Mouse (Mus musculus): Measurements from ENCODE around the gene Slc4a10.
A peak's percentile ranks its signal among the peaks of the same experiment; 100 is the strongest.
"Not testable (repeated sequence)": the region's sequence is repeated elsewhere in the genome, so short reads cannot be mapped to it uniquely, and the experiment has no call there.

Slc4a10 gene

DNA sequence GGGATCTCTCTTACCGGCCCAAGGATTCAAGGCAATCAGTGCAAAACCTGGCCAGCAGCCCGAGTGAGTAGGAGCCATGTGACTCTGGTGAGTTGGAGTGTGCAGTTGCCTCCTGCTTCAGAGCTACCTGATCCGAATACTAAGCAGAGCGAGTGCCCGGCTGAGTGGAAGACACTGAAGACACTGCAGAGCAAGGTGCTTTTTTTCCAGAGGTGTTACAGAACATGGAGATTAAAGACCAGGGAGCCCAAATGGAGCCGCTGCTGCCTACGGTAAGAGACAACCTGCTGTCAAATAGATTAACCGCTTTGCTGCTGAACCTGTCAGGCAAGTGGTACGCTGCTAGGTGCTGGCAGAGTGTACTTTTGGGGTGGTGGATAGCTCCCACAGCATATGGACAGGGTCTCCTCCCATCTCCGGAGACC, at the start of gene Slc4a10:
Gene Slc4a10, plus strand, starts transcription at position 42 of the 425 bp plus-strand sequence.
- peak; percentile 21 for DNase-seq (ENCODE audit: low read depth, low spot score)

DNA sequence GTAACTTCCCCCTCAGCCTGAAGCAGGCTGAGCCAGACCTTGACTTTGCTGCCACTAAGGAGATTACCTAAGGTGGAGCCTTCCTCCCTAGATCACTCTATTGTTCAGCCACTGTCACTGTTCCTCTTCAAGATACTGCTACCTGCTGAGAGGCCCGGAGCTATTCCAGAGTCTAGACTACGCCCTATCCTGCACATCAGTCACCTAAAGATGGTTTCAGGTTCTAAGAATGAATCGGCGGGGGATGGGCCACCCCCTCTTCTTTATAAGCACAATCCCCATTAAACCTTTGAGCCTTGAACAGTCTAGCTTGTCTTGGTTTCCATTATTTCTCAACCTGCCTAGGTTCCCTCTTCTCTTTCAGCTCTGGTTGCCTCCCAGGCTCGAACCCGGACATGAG, 45.0 kb upstream of the Slc4a10 start:
- DNase-seq (ENCODE audit: low read depth, low spot score) = not testable (repeated sequence)

DNA sequence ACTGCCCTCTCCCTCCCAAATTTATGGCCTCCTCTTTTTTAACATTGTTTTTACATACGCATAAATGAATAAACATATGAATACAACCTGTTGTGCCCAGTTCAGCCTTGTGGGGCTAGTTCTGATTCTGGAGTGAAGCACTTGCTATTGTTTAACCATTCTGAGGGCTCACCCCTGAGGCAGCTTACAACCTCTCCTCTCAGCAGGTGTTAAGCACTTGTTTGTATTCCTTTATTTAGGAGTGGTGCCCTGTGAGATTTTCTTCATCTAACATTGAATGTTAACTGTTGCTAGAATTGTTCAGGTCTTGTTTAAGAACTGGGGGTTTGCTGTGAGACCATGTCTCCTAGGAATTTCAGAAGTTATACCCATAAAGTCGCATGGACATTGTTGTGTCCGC, 28.1 kb upstream of the Slc4a10 start:
- no peak for DNase-seq (ENCODE audit: low read depth, low spot score)

DNA sequence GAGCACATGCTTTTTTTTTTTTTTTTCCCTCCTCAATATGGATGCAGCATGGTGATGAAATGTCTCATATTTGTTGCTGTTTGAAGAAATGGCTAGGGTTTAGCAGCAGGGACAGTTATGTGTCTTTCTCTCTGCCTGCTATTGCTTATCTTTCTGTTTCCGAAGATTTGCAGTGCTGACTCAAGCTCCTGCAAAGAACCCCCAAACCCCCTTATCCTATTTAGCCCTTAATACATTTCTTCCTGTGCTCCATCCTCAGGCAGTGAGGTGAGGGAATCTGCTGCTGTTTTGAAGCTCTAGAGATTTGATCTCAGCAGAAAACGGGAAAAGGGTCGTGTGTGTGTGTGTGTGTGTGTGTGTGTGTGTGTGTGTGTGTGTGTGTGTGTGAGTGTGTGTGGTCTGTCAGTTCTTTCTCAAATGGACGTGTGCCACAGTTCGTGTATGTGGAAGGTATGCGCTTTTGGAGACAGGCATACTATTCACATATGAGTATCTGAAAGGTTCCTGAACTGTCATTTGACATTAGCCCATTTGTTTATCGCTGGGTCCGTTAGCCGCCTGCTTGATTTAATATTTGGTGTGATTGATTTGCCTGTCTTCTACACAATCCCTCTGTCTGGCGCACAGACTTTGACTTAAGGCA, 720 bp downstream of the Slc4a10 start:
- peak; percentile 31 for DNase-seq (ENCODE audit: low read depth, low spot score)

DNA sequence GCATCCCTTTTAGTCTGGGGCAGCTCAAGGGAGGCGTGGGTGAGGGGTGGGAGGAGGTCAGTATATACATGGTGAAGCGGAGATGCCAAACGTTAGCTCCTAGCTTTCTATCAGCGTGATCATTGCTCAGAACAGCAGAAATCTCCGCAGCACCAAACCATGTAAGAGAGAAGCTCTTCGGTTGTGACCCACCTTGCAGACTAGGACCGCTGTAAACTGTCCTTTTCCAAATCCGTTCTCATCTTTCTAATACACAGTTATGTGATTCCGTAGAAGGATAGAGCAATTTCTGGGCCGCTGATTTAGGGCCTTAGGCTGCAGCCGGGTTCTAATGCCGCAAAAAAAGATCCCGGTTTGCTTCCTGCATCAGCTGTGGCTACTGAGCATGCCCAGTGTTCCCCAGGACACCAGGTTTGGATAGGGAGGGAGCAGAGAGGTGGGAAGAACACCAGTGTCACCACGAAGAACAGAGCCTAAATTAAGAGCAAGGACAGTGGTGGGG, 1.3 kb downstream of the Slc4a10 start:
- DNase-seq (ENCODE audit: low read depth, low spot score) = peak; percentile 57

DNA sequence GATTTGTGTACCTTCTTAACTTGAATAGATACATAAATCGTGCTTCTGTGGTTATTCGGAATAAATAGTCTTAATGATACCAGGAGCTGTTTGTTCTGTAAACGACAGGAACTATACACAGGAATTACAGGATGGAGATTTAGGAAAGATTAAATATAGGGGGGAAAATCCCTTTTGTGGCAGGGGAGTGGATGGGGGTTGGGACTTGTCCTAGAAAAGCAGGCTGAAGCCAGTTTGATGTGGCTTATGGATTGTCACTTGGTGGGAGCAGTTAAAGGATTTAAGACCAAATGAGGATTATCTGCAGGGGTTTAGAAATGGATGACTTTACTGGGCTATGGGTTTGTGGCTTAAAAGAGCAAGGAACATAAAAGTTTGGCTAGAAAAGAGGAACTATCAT, 1.9 kb downstream of the Slc4a10 start:
- DNase-seq (ENCODE audit: low read depth, low spot score) = peak; percentile 1

DNA sequence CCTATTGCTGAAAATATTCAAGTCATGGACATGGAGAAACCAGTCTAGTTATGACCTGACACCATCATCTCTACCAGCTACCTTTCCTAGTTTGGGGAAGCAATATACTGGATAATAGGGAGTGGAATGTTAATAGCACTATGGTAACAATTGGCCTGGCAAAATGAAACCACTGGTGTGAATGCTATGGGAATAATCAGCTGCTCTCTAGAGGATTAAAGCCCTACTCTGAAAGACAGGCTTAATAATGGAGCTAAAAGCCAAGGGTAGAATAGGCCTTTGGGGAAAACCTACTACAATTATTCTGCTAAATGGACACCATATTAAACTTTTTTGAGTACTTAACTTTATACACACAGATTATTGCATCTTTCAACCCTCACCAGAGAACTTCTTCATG, 30.2 kb downstream of the Slc4a10 start:
- DNase-seq (ENCODE audit: low read depth, low spot score) = no peak

DNA sequence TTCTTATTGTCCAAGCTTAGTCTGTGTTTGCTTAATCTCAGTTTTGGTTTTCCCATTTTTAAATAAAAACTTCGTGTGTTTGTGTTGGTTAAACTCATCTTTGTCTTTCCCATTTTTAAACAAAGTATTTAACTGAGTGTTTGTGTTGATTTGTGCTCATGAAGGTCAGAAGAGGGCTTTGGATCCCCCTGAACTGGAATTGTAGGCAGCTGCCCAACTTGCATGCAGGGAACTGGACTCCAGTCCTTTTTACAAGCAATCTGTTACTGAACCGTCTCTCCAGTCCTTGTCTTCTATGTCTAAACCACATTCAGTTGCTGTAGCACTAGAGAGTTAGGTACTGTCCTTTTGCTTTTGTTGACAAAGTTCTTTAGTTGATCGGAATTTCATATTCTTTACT, 41.3 kb downstream of the Slc4a10 start:
- DNase-seq (ENCODE audit: low read depth, low spot score) = no peak

DNA sequence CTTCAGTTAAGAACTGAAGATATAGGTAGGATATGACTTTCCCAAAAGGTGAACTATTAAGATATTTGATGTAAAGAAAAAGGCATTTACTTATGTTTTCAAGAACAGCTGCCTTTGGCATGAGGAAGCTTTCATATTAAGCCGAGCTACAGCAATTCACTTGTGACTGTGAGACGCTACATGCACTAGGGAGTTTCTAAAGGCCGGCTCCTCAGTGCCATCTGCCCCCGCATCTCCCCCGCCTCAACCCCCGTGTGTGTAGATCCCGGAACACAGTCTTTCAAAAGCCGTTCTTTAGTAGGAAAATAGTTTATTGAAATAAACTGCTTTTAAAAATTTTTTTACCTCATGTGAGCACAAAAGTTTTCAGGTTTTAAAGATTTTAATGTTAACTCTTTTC, 42.5 kb downstream of the Slc4a10 start:
- no peak for DNase-seq (ENCODE audit: low read depth, low spot score)

DNA sequence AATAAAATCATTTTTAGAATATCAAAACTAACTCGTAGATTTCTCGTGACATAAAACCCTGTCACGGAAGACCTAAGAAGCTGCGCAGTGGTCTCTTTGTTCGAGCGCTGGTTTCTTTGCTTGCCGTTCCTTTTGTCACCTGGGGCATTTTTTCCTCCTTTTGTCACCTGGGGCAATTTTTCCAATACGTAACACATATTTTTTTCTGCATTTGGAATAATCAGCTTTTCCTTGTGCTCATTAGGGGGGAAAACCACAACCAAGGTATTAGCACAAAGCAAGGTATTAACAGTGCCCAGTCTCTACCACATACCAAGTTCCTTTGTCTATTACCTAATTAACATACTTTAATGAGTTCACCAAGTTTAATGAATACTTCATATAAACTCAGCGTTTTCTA, 42.9 kb downstream of the Slc4a10 start:
- DNase-seq (ENCODE audit: low read depth, low spot score) = no peak

DNA sequence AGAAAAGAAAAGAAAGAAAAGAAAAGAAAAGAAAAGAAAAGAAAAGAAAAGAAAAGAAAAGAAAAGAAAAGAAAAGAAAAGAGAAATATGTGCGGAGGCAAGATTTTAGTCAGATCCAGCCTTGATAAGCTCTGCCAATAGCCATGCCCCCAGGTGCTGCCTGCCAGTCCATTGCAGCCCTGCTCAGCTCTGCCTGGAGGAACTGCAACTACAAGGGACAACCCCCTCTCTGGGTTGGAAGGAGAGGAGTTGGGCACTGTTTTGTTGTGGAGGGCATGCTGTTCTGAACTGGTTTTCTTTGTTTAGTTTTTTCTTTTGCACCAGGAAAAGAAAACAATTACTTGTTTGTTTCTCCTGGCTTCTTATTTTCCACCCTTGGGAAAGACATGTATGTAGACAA, 54.3 kb downstream of the Slc4a10 start:
- no peak for DNase-seq (ENCODE audit: low read depth, low spot score)

DNA sequence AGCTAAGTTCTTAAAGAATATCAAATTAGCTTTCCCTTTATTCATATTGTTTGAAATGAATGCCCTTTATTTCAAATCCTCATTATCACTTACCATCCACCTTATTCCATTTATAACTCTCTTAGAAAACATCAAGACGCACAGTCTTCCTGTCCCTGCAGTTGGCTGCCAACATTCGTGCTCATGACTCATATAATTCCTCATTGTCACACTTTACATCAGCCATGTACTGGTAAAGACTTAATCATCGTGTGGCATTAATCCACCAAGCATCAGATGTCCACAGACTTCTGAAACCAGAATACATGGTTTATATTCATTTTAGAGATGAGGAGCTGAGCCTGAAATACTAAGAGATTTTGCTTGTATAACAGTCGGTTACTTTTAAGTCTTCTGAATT, 69.1 kb downstream of the Slc4a10 start:
- DNase-seq (ENCODE audit: low read depth, low spot score) = no peak

DNA sequence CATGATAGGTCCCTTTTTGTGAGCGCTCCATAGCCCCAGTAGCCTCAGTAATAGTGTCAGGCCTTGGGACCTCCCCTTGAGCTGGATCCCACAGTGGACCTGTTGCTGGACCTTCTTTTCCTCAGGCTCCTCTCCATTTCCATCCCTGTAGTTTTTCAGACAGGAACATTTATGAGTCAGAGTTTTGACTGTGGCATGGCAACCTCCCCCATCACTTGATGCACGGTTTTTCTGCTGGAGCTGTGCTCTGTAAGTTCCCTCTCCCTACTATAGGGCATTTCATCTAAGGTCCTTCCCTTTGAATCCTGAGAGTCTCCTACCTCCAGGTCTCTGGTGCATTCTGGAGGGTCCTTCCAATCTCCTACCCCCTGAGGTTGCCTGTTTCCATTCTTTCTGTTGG, 83.7 kb downstream of the Slc4a10 start:
- no peak for DNase-seq (ENCODE audit: low read depth, low spot score)

DNA sequence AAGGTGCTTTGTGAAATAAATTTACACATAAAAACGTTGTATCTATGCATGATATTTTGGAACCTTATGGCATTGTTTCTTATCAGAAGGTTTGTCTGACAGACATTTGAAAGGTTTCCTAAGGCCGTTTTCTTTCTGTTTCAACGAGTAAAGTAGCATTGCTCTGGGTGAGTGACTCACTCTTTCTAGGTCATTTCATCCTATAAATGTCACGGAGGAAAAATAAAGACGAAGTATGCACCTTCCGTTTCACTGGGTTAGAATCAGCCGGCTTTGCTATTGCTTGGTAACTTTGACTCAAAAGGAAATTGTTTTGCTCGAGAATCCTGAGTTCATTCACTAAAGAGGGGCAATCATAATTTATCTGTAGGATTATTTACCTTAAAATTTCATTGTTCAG, 88.6 kb downstream of the Slc4a10 start:
- DNase-seq (ENCODE audit: low read depth, low spot score) = no peak

DNA sequence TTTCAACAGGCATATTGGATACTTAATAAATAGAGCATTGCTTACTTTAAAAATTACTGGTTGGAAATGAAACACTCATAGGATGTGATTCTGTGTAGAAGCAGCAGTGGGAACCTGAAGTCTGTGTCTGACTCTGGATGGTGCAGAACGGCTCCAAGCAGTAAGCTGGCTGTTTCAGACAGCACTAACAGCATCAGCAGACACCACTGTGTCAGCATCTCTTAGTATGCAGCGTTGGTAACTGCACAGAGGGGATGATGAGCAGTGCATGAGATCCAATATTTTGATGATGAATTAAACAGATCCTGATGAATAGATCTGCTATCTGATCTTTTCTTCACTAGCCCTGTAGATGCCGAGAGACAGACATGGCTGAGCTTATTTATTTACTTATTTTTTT, 101.4 kb downstream of the Slc4a10 start:
- DNase-seq (ENCODE audit: low read depth, low spot score) = no peak

DNA sequence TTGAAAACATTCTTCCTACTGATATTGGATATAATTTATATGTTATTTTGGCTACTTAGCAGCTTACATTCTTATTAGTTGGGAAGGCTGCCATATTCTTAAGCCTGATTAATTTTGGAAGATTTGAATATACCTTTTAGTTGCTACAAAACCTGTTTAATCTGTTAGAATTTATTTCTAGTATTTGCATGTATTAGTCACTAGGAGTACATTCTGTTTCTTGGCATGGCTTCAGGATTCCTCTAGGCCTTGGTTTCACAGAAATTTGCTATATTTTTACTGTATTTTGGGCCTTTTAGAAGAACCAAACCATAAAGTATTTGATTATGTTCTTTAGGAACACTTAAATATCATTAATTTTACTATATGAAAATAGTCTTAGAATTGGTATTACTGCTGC, 103.2 kb downstream of the Slc4a10 start:
- DNase-seq (ENCODE audit: low read depth, low spot score) = no peak

DNA sequence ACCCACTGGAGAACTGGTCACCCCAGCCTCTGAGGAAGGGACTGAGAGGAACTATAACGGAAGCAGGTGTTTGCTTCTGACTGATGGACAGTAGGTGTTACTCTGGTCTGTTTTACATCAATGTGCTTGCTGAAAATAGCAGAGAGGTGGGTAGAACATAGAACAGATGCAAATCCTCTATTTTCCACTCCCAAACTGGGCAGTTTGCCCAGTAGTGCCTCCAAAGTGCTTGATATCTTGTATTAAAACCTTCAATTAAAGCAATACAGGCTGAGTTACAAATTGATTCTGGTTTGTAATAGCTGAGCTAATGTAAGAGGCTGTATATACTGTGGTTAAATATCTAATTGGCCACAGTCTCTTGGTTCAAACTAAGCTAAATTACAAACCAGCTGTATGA, 104.6 kb downstream of the Slc4a10 start:
- no peak for DNase-seq (ENCODE audit: low read depth, low spot score)

DNA sequence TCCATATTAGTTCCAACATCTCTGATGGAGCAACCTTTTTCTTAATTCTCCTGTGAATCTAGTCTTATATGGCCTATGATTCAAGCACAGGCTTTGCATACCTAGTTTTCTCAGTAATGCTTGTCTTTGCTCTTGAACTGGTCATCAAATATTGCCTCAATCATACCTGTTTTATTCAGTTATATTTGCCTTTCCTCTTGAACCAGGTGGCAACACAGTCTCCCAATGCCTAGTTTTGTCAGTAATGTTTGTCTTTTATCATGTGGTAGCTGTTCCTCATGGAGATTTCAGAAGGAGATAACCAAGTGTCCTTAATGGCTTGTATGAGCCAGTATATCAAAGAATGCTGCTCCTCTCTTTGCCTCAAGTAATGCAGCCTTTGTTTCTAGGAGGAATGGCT, 163.8 kb downstream of the Slc4a10 start:
- no peak for DNase-seq (ENCODE audit: low read depth, low spot score)

DNA sequence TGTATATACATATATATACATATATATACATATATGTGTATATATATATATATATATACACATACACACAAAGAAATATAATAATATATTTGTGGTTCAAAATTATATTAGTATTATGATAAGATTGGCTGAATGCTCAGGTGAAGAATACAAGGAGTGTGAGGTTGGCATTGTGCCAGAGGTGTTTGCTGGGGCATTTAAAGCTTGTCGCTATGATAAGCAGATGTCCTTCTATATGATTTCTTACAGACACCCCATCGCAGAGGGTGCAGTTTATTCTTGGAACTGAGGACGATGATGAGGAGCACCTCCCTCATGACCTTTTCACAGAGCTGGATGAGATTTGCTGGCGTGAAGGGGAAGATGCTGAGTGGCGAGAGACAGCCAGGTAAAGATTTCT, 164.8 kb downstream of the Slc4a10 start:
- DNase-seq (ENCODE audit: low read depth, low spot score) = no peak

DNA sequence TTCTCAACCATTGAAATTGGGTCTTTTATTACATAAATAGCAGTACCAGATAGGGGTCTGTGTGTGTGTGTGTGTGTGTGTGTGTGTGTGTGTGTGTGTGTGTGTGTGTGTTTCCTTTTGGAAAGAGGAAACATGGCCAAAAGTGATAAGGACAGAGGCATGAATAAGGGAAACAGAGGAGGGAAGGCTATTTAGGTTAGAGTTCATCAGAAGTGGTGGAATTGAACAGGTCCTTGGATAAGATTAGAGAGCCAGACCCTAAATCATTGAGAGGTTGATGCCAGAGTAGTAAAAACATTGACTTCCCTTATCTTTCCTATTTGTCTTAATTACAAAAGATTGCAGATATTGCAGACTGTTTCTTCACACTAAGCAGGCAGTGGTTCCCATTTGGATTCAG, 181.3 kb downstream of the Slc4a10 start:
- no peak for DNase-seq (ENCODE audit: low read depth, low spot score)

DNA sequence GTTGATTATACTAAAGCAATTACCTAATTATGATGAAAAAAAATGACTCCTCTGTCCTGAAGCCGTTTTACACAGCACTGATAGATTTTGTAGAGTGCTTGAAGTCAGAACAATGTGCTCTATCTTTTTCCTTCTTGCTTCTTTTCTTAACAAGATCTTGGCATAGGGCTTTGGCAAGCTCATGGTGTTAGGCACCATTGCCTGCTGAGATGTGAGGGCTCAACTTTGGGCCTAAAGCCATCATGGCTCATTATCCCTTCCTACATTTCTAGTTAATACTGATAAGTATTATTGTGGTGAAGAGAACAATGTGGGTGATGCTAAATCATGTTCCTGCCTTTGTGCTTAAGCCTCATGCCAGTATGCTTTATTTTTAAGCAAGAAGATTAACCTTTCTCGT, 185.0 kb downstream of the Slc4a10 start:
- no peak for DNase-seq (ENCODE audit: low read depth, low spot score)

DNA sequence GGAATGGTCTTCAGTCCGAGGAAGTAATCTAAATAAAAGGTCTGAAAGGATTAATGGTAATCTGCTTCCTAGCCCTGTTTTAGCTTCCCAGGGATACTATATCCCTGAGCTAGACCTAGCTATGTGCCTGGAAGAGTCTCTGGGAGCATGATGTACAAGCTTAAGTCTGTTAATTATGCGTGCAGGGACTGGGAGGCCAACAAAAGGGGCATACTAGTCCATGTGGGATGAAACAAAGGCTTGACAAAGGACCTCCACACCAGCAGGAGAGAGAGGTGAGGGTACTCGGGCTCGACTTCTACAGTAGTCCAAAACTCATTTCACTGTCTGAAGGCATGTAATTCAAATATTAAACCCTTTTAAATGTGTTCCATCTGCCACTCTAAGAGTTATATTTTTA, 197.9 kb downstream of the Slc4a10 start:
- DNase-seq (ENCODE audit: low read depth, low spot score) = peak; percentile 37

DNA sequence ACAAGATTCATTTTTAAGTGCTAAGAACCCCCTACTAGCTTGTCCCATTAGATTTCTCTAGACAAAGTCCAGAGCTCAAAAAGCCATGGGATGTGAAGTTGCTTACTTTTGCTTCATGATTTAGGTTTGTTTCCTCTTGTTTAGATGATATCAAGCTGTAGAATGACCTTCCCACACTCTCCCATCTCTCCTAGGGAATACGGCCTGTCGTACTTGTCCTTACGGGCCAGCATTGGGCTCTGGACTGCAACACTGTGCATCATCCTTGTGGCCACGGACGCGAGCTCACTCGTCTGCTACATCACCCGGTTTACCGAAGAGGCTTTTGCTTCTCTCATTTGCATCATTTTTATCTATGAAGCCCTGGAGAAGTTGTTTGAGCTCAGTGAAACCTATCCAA, 222.2 kb downstream of the Slc4a10 start:
- DNase-seq (ENCODE audit: low read depth, low spot score) = no peak

DNA sequence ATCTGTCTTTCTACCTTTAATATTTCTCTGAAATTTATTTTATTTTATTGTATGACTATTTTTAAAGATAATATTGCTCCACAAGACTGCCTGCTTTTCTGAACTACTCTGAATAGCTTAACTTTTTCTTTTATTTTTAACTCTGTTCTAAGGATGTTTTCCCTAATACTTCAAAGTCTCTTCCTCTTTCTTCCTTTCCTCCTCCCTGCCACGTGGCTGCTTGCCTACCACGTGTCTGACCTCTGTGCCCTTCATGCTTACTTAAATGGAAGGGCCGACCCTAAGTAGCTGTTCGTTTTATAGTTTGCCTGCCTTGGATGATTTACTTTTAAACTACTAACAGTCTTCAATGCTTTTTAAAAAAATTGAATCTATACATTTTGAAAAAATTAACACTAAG, 225.6 kb downstream of the Slc4a10 start:
- DNase-seq (ENCODE audit: low read depth, low spot score) = no peak

All from mesoderm, embryonic 11.5 days (tissue).